Mouse (Mus musculus) mouse embryonic stem cell (cell line): Measurements from ENCODE around the gene Acox1.

ENCODE experiments used
- in situ Hi-C, 2 experiments: fragments of 300-500 bp; cut with MboI; formaldehyde crosslinking; loops; 1 replicate in 1 of 2; 3 replicates in 1 of 2; pipeline ENCODE4 v1.14.3; 2019 to 2020; ENCODE audit warnings: low sequenced_read_pairs in 2 of 2, low pct_unique_long_range_greater_than_20kb in 1 of 2, mixed read lengths in 1 of 2; ENCODE audit not compliant: unreplicated experiment in 1 of 2

Gene Acox1

GRCm38 (mm10) chr11:116198639-116199531 is at the start of gene Acox1, which contains the start of gene Ten1:
Gene Acox1, minus strand, starts transcription at chr11:116199045.
Gene Ten1, plus strand, starts transcription at chr11:116198855.
- in situ Hi-C loops, result no loop called here

- in situ Hi-C loops, result no loop called here
Observed at GRCm38 (mm10) chr11:116247502-116248222, 48.8 kb upstream of the Acox1 start.

DNA sequence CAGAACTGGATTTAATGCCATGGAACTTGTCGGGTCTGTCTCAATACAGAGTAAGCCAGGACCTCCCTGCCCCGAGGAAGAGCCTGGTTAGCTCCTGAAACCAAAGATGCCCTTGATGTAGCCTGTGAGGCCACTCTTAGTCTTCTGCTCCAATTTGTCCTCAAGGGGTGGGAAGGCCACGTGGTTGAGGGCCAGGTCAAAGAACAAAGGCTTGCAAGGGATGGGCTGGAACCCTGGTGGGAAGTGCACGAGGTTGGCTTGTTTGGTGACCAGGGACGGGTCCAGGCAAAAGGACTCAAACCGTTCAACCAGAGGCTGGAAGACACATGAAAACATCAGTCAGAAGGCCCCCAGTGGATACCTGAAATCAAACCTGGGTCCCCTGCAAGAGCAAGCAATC is 46.8 kb upstream of the Acox1 start:
- in situ Hi-C loops, result no loop called here

GRCm38 (mm10) chr11:116244580-116244979 is 45.7 kb upstream of the Acox1 start:
- in situ Hi-C loops, result no loop called here

GRCm38 (mm10) chr11:116241744-116242235 is 42.9 kb upstream of the Acox1 start:
- in situ Hi-C loops, result no loop called here

- in situ Hi-C loops, result no loop called here
Observed at GRCm38 (mm10) chr11:116239797-116240196, 41.0 kb upstream of the Acox1 start.

DNA sequence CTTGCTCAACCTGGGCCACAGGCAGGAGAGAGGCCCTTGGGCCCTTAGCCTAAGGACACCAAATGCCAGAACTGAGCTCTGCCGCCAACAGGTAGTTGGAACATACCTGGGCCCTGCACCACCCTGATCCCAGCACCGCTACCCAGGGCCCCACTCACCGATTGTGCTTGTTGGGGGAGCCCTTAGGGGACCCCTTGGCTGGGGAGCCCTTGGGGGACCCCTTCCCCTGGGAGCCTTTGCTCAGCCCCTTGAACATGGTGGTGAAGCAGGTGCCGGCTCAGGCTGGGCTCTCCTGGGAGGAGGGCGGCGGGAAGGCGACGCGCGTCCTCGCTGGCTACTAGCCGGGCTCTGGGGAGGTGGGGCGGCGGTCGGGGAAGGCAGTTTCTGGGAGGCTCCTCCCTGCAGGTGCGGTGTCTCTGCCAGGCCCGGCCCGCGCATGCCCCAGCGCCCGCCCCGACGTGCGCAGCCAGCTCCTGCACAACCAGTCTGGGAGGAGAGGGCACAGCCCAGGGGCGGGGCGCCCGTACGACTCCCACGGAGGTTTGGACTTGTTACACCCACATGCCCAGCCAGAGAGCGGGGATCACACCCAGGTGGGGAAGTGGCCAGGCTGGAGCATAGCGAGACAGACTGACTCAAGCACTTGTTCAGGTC is 39.0 kb upstream of the Acox1 start, which contains the start of gene Evpl:
Gene Evpl, minus strand, starts transcription at position 336 of the 654 bp plus-strand sequence.
- in situ Hi-C loops, result no loop called here

- in situ Hi-C loops, result no loop called here
Observed at GRCm38 (mm10) chr11:116234901-116235300, 36.1 kb upstream of the Acox1 start.

DNA sequence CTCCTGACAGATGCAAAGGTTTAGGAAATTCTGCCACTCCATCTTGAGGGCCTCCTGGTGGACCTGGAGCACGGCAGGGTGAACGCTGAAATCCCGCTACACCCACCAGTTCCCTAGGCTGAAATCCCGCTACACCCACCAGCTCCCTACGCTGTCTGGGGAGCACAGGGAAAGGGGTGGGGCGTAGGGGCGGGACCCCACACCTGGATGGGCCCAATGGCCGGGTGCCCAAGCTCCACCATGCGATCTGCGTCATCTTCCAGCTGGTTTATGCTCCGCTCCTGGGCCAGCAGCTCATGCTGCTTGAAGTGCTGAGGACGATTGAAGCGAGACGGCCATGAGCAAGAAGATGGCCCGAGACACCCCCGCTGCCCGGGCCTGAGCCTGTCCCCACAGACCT is 33.6 kb upstream of the Acox1 start:
- in situ Hi-C loops, result no loop called here

DNA sequence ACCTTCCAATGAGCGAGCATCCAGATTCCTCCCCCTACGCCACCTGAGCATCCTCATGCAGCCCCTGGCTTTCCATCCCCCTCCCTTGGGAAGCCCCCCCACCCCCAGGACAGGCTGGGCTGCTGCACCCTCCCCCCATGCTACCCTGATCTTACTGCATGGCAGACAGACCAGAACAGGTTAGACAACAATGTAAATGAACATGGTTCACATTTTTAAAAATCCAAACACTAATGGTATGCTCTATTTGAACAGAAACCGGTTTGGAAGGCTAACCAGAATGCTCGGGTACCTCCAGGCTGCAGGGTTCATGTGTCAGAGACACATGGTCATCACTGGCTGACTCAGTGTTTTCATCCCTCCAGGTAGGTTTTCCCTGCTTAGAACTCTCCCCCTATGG is 29.9 kb upstream of the Acox1 start:
- in situ Hi-C loops, result loop anchor here in 1 of 2 experiments (10.0 kb wide), 2 partner anchors 56 to 226 kb away; partner anchors contain the start of gene Galr2

GRCm38 (mm10) chr11:116226414-116226813 is 27.6 kb upstream of the Acox1 start:
- in situ Hi-C loops, result loop anchor here in 1 of 2 experiments (10.0 kb wide), 2 partner anchors 58 to 228 kb away; partner anchors contain the start of gene Galr2

- in situ Hi-C loops, result loop anchor here (5.0 to 10.0 kb wide), 5 partner anchors 62 to 235 kb away; partner anchors contain the start of genes Exoc7 (in 1 of the 2) and Galr2 (in 1 of the 2)
Observed at GRCm38 (mm10) chr11:116222740-116223059, 23.9 kb upstream of the Acox1 start.

DNA sequence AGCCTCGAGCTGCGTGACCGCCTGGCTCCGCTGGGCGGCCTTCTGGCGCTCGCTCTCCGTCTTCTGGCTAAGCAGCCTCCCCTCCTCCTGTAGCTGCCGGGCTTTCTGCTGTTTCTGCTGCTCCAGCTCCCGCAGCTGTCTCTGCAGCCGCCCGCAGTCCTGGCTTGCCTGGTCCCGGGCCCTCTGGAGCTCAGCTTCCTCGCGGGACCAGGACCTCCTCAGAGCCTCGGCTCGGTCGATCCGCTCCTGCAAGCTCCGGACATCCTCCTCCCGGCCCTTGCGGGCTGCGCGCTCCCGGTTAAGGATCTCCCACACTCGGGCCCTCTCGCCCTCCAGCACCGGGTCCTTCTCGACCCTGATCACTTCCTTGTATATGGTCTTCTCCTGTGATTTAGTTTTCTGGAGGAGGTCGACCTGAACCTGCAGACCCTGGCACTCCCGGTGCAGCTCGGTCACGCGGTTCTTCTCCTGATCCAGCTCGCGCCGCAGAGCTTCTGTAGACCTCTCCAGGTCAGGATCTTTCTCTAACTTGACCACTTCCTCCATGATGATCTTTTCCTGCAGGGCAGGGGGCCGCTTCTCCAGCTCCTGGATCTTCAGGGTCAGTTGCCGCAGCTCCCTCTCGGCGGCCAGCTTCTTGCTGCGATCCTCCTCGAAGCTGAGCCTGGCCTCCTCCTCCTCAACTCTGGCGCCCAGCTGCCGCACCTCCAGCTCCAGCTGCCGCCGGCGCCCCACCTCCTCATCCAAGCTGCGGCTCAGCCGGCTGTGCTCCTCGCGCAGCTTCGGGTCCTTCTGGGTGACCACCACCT is 23.3 kb upstream of the Acox1 start:
- in situ Hi-C loops, result loop anchor here (5.0 to 10.0 kb wide), 5 partner anchors 63 to 235 kb away; partner anchors contain the start of genes Exoc7 (in 1 of the 2) and Galr2 (in 1 of the 2)

GRCm38 (mm10) chr11:116219885-116220284 is 21.0 kb upstream of the Acox1 start:
- in situ Hi-C loops, result loop anchor here (5.0 to 10.0 kb wide), 5 partner anchors 65 to 237 kb away; partner anchors contain the start of genes Exoc7 (in 1 of the 2) and Galr2 (in 1 of the 2)

- in situ Hi-C loops, result no loop called here
Observed at GRCm38 (mm10) chr11:116218737-116219400, 20.0 kb upstream of the Acox1 start.

GRCm38 (mm10) chr11:116218263-116218662 is 19.4 kb upstream of the Acox1 start:
- in situ Hi-C loops, result no loop called here

DNA sequence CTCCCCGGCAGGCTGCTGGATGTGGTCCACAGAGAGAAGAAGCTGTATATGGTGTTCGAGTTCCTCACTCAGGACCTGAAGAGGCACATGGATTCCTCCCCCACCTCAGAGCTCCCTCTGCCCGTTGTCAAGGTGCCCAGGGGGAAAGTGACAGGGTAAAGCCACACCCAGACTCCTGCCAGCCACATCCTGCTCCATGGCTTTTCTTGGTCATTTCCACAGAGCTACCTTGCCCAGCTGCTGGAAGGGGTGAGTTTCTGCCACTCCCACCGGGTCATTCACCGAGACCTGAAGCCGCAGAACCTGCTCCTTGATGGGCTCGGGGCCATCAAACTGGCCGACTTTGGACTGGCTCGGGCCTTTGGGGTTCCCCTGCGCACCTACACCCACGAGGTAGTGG is 17.7 kb upstream of the Acox1 start:
- in situ Hi-C loops, result no loop called here
